In the genomic region with DNA sequence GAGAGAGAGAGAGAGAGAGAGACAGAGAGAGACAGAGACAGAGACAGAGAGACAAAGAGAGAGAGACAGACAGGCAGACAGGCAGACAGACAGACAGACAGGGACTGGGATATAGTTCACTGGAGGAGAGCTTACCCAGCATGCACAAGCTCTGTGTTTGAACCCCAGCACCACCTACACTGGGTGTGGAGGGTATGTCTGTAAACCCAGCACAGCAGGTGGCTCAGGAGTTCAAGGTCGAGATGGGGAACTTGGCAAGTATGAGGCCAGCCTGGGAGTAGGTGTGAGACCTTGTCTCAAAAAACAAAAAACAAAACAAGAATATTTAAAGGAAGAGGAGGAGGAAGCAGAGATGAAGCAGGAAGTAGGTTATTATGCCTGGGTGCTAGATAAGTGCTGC, we compare ENCODE assay signal across 13 mouse cellular contexts. TPM values are rescaled to one million over a fixed set of nuclear protein-coding genes. Genes with fewer than 3 reads are reported as not detected.
A peak's percentile ranks its signal among the peaks of the same experiment; 100 is the strongest.
DNase-seq lines count a peak whose midpoint lies in the region; ATAC-seq and TF ChIP-seq lines count a peak whose summit lies in the region.
"Had no signal": no experiment of that assay in that cellular context is flagged by ENCODE, and none has a peak within 500 bp of the region (broad histone marks: within the 10 kb centered on the region; RNA-seq: fewer than 3 reads in every experiment).

No protein-coding gene starts in this region.

- peaks cover 65% of the 10 kb centered on the region for H3K4me1 ChIP-seq in embryonic facial prominence, embryonic 12.5 days
- H3K4me1 ChIP-seq in embryonic facial prominence, embryonic 10.5 days: peaks cover 81% of the 10 kb centered on the region
- H3K4me1 ChIP-seq in kidney, embryonic 15.5 days: peaks cover 57% of the 10 kb centered on the region
- H3K4me1 ChIP-seq in kidney, embryonic 14.5 days (ENCODE audit: control insufficient read depth, insufficient read depth, low read length): peaks cover 28% of the 10 kb centered on the region
- peaks cover 20% of the 10 kb centered on the region for H3K4me1 ChIP-seq in ES-Bruce4 (ENCODE audit: control insufficient read depth, insufficient read depth, low read length)
- peaks cover 12% of the 10 kb centered on the region; the same call in 1 of the 2 replicates for H3K4me1 ChIP-seq in intestine, postnatal 0 days (replicated peaks; ENCODE audit: control insufficient read depth, insufficient read depth, low read length)
- H3K4me1 ChIP-seq in midbrain, embryonic 14.5 days (ENCODE audit: control insufficient read depth, insufficient read depth, low read length): 0 out of 2 replicates have a peak, but pooled peaks cover 7% of the 10 kb centered on the region

- H3K9me3 ChIP-seq in embryonic facial prominence, embryonic 12.5 days: no peaks in the 10 kb centered on the region
- H3K9me3 ChIP-seq in embryonic facial prominence, embryonic 10.5 days: no peaks in the 10 kb centered on the region
- H3K9me3 ChIP-seq in kidney, embryonic 15.5 days (replicated peaks): no peaks in the 10 kb centered on the region
- H3K9me3 ChIP-seq in kidney, embryonic 14.5 days (ENCODE audit: control insufficient read depth, low read length): no peaks in the 10 kb centered on the region
- no peaks in the 10 kb centered on the region for H3K9me3 ChIP-seq in ES-Bruce4 (replicated peaks; ENCODE audit: control insufficient read depth, insufficient read depth, low read length, poor library complexity, severe bottlenecking)
- no peaks in the 10 kb centered on the region for H3K9me3 ChIP-seq in intestine, postnatal 0 days (ENCODE audit: control insufficient read depth)
- H3K9me3 ChIP-seq in midbrain, embryonic 14.5 days (ENCODE audit: control insufficient read depth, low read length): no peaks in the 10 kb centered on the region
- H3K9me3 ChIP-seq: hindbrain, embryonic 12.5 days; limb, embryonic 12.5 days had no signal

- H3K9ac ChIP-seq in embryonic facial prominence, embryonic 12.5 days: no peak overlapping the region
- no peak overlapping the region for H3K9ac ChIP-seq in kidney, embryonic 15.5 days
- H3K9ac ChIP-seq in kidney, embryonic 14.5 days (ENCODE audit: low read depth, low read length): no peak overlapping the region
- no peak overlapping the region for H3K9ac ChIP-seq in ES-Bruce4 (ENCODE audit: low read depth, poor library complexity, severe bottlenecking)
- no peak overlapping the region for H3K9ac ChIP-seq in intestine, postnatal 0 days (ENCODE audit: low read depth, low read length)
- H3K9ac ChIP-seq in midbrain, embryonic 14.5 days (replicated peaks; ENCODE audit: low read length): no peak overlapping the region
- H3K9ac ChIP-seq: forebrain, postnatal 0 days; hindbrain, embryonic 12.5 days; limb, embryonic 12.5 days had no signal

- WGBS in embryonic facial prominence, embryonic 12.5 days: 62% methylated on average over 1 of the region's 1 CpGs
- WGBS in embryonic facial prominence, embryonic 10.5 days: 71% methylated on average over 1 of the region's 1 CpGs
- WGBS in kidney, embryonic 15.5 days: 48% methylated on average over 1 of the region's 1 CpGs
- WGBS in kidney, embryonic 14.5 days: 69% methylated on average over 1 of the region's 1 CpGs
- 42% methylated on average over 1 of the region's 1 CpGs for WGBS in intestine, postnatal 0 days
- 58% methylated on average over 1 of the region's 1 CpGs for WGBS in midbrain, embryonic 14.5 days

- no peak for ATAC-seq in embryonic facial prominence, embryonic 12.5 days (ENCODE audit: insufficient number of reproducible peaks, insufficient read depth, low FRiP score, low TSS enrichment)
- ATAC-seq in kidney, embryonic 15.5 days (replicated peaks; ENCODE audit: low FRiP score): no peak
- no peak for ATAC-seq in kidney, embryonic 14.5 days (ENCODE audit: low FRiP score, low TSS enrichment)
- no peak for ATAC-seq in intestine, postnatal 0 days
- no peak for ATAC-seq in midbrain, embryonic 14.5 days (ENCODE audit: low FRiP score, low TSS enrichment)

- no peak overlapping the region for H3K4me2 ChIP-seq in embryonic facial prominence, embryonic 12.5 days (replicated peaks)
- H3K4me2 ChIP-seq in kidney, embryonic 15.5 days: no peak overlapping the region
- no peak overlapping the region for H3K4me2 ChIP-seq in kidney, embryonic 14.5 days (replicated peaks; ENCODE audit: low read depth, low read length)
- H3K4me2 ChIP-seq in intestine, postnatal 0 days (replicated peaks; ENCODE audit: low read depth): no peak overlapping the region
- no peak overlapping the region for H3K4me2 ChIP-seq in midbrain, embryonic 14.5 days (ENCODE audit: low read length)
- H3K4me2 ChIP-seq: hindbrain, embryonic 12.5 days had no signal

- no peaks in the 10 kb centered on the region for H3K36me3 ChIP-seq in embryonic facial prominence, embryonic 12.5 days
- H3K36me3 ChIP-seq in embryonic facial prominence, embryonic 10.5 days (replicated peaks): no peaks in the 10 kb centered on the region
- no peaks in the 10 kb centered on the region for H3K36me3 ChIP-seq in kidney, embryonic 15.5 days
- H3K36me3 ChIP-seq in kidney, embryonic 14.5 days (ENCODE audit: control insufficient read depth, insufficient read depth, low read length): no peaks in the 10 kb centered on the region
- no peaks in the 10 kb centered on the region for H3K36me3 ChIP-seq in ES-Bruce4 (ENCODE audit: control insufficient read depth, insufficient read depth, low read length, poor library complexity, severe bottlenecking)
- H3K36me3 ChIP-seq in intestine, postnatal 0 days (ENCODE audit: control insufficient read depth, insufficient read depth): no peaks in the 10 kb centered on the region; the same call in 1 of the 2 replicates
- H3K36me3 ChIP-seq in midbrain, embryonic 14.5 days (ENCODE audit: control insufficient read depth, insufficient read depth, low read length): no peaks in the 10 kb centered on the region
- H3K36me3 ChIP-seq: hindbrain, embryonic 12.5 days; limb, embryonic 12.5 days had no signal

- no peak for TF ChIP-seq POLR2A in ES-Bruce4 (IDR thresholded peaks at IDR 0.05; ENCODE audit: insufficient read depth, low read length)

- no peak for TF ChIP-seq CTCF in ES-Bruce4 (IDR thresholded peaks at IDR 0.05; ENCODE audit: low read depth, low read length)
- TF ChIP-seq CTCF in intestine, postnatal 0 days (IDR thresholded peaks at IDR 0.05; ENCODE audit: low read depth): no peak

- no peaks in the 10 kb centered on the region for H3K27me3 ChIP-seq in embryonic facial prominence, embryonic 12.5 days
- peaks cover 28% of the 10 kb centered on the region for H3K27me3 ChIP-seq in embryonic facial prominence, embryonic 10.5 days (replicated peaks; ENCODE audit: low read depth, poor library complexity, severe bottlenecking)
- H3K27me3 ChIP-seq in kidney, embryonic 15.5 days: no peaks in the 10 kb centered on the region
- no peaks in the 10 kb centered on the region for H3K27me3 ChIP-seq in kidney, embryonic 14.5 days (ENCODE audit: control insufficient read depth, insufficient read depth, low read length)
- H3K27me3 ChIP-seq in ES-Bruce4 (ENCODE audit: control insufficient read depth, insufficient read depth, low read length, poor library complexity, severe bottlenecking): no peaks in the 10 kb centered on the region
- H3K27me3 ChIP-seq in intestine, postnatal 0 days (replicated peaks; ENCODE audit: control insufficient read depth, insufficient read depth, low read length): no peaks in the 10 kb centered on the region
- H3K27me3 ChIP-seq in midbrain, embryonic 14.5 days (ENCODE audit: control insufficient read depth, insufficient read depth, low read length): no peaks in the 10 kb centered on the region
- H3K27me3 ChIP-seq: limb, embryonic 12.5 days had no signal

- intact Hi-C loops in left cerebral cortex, postnatal 14 days (cut with DNase I): no loop called here

- DNase-seq in embryonic facial prominence, embryonic 10.5 days (ENCODE audit: low spot score): no peak
- DNase-seq in left cerebral cortex, postnatal 14 days (ENCODE audit: low spot score in 2 of 2): no peak
- no peak for DNase-seq in midbrain, embryonic 14.5 days
- DNase-seq: forebrain, postnatal 0 days; layer of hippocampus, postnatal 36 days; thymus, postnatal 36 days had no signal

- H3K27ac ChIP-seq in embryonic facial prominence, embryonic 12.5 days: peak overlapping the region; percentile 32; the same call in 1 of the 2 replicates
- H3K27ac ChIP-seq in embryonic facial prominence, embryonic 10.5 days (replicated peaks): no peak overlapping the region
- H3K27ac ChIP-seq in kidney, embryonic 15.5 days: peak overlapping the region; percentile 75
- H3K27ac ChIP-seq in kidney, embryonic 14.5 days (ENCODE audit: low read depth, low read length): no peak overlapping the region
- H3K27ac ChIP-seq in ES-Bruce4 (ENCODE audit: insufficient read depth, low read length): peak overlapping the region; percentile 63
- H3K27ac ChIP-seq in intestine, postnatal 0 days (ENCODE audit: low read depth, low read length): 0 out of 2 replicates have a peak overlapping the region, but pooled peaks have one; percentile 3
- no peak overlapping the region for H3K27ac ChIP-seq in midbrain, embryonic 14.5 days (replicated peaks; ENCODE audit: low read depth, low read length)
- H3K27ac ChIP-seq: hindbrain, embryonic 12.5 days; limb, embryonic 12.5 days had no signal

- TF ChIP-seq EP300 in ES-Bruce4 (IDR thresholded peaks at IDR 0.05; ENCODE audit: insufficient read depth, low read depth, low read length): peak; percentile 78

- no peak overlapping the region for H3K4me3 ChIP-seq in embryonic facial prominence, embryonic 12.5 days
- no peak overlapping the region for H3K4me3 ChIP-seq in embryonic facial prominence, embryonic 10.5 days
- H3K4me3 ChIP-seq in kidney, embryonic 15.5 days (replicated peaks): no peak overlapping the region
- H3K4me3 ChIP-seq in kidney, embryonic 14.5 days (ENCODE audit: low read length): no peak overlapping the region
- H3K4me3 ChIP-seq in ES-Bruce4 (ENCODE audit: low read depth, low read length): no peak overlapping the region
- no peak overlapping the region for H3K4me3 ChIP-seq in intestine, postnatal 0 days (ENCODE audit: low read depth, low read length)
- H3K4me3 ChIP-seq in midbrain, embryonic 14.5 days (replicated peaks; ENCODE audit: low read depth, low read length): no peak overlapping the region
- H3K4me3 ChIP-seq: hindbrain, embryonic 12.5 days; limb, embryonic 12.5 days had no signal

RNA-seq across cellular contexts. Expression of gene Tmem51, which starts 7.2 kb away (rescaled TPM):
- polyA plus RNA-seq in embryonic facial prominence, embryonic 12.5 days (2016; fragmentation: Nextera tagmentation; extraction: Ambion mirVana): 10.8 and 12.2 TPM in 2 replicates
- polyA plus RNA-seq in embryonic facial prominence, embryonic 10.5 days (2016; fragmentation: Nextera tagmentation; extraction: Ambion mirVana): 9.5 and 9.7 TPM in 2 replicates
- 29.1 and 29.5 TPM in 2 replicates for polyA plus RNA-seq in kidney, embryonic 15.5 days (2015; fragmentation: Nextera tagmentation; extraction: Ambion mirVana)
- 16.7 and 23.0 TPM in 2 replicates for polyA plus RNA-seq in kidney, embryonic 14.5 days (2014; fragmentation: Nextera tagmentation; extraction: Ambion mirVana)
- 16.8 and 18.9 TPM in 2 replicates for polyA plus RNA-seq in ES-Bruce4 (2011; ENCODE audit: insufficient read depth, insufficient read length, low read depth, missing spikeins)
- 212 and 256 TPM in 2 replicates for polyA plus RNA-seq in intestine, postnatal 0 days (2015; fragmentation: Nextera tagmentation; extraction: Ambion mirVana)
- total RNA-seq in left cerebral cortex, postnatal 14 days (2021): 1 to 10 TPM; 6.9 to 7.5 TPM
- 4.8 and 7.2 TPM in 2 replicates for polyA plus RNA-seq in midbrain, embryonic 14.5 days (2014; fragmentation: Nextera tagmentation; extraction: Ambion mirVana)

Comparison
In these comparisons a context has a peak if more than half of its experiments do, and no peak if none do; other contexts are left out.
1. H3K27ac ChIP-seq: peak in embryonic facial prominence, embryonic 12.5 days (single experiment), kidney, embryonic 15.5 days (single experiment), ES-Bruce4 (single experiment) and intestine, postnatal 0 days (single experiment); none in embryonic facial prominence, embryonic 10.5 days (single experiment), kidney, embryonic 14.5 days (single experiment) and midbrain, embryonic 14.5 days (single experiment).